Mouse (Mus musculus): ENCODE data around the gene Sertad2. TPM values are rescaled to one million over a fixed set of nuclear protein-coding genes. Genes with fewer than 3 reads are reported as not detected.

The Sertad2 gene
- total and polyA plus RNA-seq, 3 experiments: 16.1 to 20.2 (median 17.7) TPM

DNA sequence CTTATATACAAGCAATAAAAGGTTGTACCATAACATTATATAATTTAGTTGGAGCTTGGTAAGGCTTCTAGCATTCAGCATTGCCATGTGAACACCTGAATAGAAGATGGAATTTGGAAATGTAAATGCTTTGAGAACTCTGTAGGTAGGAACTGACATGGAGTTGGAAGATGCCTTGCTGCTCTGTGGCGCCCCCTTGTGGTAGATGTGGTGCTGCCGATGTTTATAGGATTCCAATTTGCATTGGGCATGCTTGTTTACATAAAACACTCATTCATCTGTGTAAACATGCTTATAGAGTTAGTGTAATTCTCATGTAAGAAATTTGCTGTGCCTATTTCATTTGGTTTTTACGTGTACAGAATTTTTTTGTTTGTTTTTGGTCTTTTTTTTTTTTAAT lies 95.8 kb downstream of the Sertad2 start:
- WGBS: 29% methylated on average over 3 of the region's 3 CpGs
- H3K4me3 ChIP-seq: no peak overlapping the region
- peak; percentile 70 to 83 for DNase-seq
- TF ChIP-seq CTCF (IDR thresholded peaks at IDR 0.05): peak; percentile 97
- no peak for TF ChIP-seq POLR2A (IDR thresholded peaks at IDR 0.05; ENCODE audit: insufficient read depth, low read depth, low read length)
- 0 out of 2 replicates have a peak, but pooled peaks have one; percentile 39 for TF ChIP-seq EP300 (IDR thresholded peaks at IDR 0.05; ENCODE audit: insufficient read depth, low read depth, low read length)
- peaks cover 8% of the 10 kb centered on the region for H3K36me3 ChIP-seq (ENCODE audit: control insufficient read depth, insufficient read depth, low read length)
- no peak overlapping the region for H3K27ac ChIP-seq
- H3K9ac ChIP-seq (ENCODE audit: low read depth, low read length): no peak overlapping the region
- peaks cover 8% of the 10 kb centered on the region for H3K79me2 ChIP-seq (replicated peaks; ENCODE audit: control insufficient read depth, insufficient read depth, low read length)
- peaks cover 3% of the 10 kb centered on the region for H3K4me1 ChIP-seq (ENCODE audit: control insufficient read depth, insufficient read depth, low read length)
- no peaks in the 10 kb centered on the region for H3K27me3 ChIP-seq (ENCODE audit: control insufficient read depth, insufficient read depth, low read length)
- intact Hi-C loops (cut with DNase I): loop anchor here (1.0 to 2.0 kb wide), 4 partner anchors 44 to 184 kb away; partner anchors contain the start of gene Sertad2

DNA sequence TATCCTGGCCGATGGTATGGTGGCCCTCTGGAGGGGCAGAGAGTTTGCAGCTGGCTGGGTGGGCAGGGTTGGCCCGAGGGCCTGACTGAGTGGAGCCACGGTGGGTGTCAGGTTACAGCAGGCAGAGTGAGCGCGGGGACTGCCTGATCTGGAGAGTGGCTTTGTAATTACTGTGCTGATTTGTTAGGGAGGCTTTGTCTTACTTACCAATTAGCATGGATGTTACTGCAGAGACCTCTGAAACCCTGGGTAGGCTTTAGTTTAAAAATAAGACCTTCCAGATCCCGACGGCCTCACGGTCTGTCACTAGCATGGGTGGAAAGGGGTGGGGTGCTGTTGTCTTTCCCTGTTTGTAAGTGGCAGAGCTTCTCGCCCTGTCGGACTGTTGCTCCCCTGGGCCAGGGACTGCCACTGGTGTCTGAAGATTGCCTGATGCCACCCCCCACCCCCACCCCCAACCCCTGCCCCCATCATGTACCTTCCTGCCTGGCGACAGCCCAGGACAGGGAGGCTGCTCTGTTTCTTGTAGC lies 96.9 kb downstream of the Sertad2 start:
- peaks cover 3% of the 10 kb centered on the region for H3K36me3 ChIP-seq (ENCODE audit: control insufficient read depth, insufficient read depth, low read length)
- peaks cover 10% of the 10 kb centered on the region for H3K79me2 ChIP-seq (replicated peaks; ENCODE audit: control insufficient read depth, insufficient read depth, low read length)
- peaks cover 7% of the 10 kb centered on the region for H3K4me1 ChIP-seq (ENCODE audit: control insufficient read depth, insufficient read depth, low read length)
- WGBS: 10% methylated on average over 11 of the region's 11 CpGs
- H3K27me3 ChIP-seq (ENCODE audit: control insufficient read depth, insufficient read depth, low read length): no peaks in the 10 kb centered on the region
- intact Hi-C loops (cut with DNase I): loop anchor here (1.0 to 2.0 kb wide), 4 partner anchors 45 to 185 kb away; partner anchors contain the start of gene Sertad2
- peak overlapping the region; percentile 44 for H3K27ac ChIP-seq
- DNase-seq: peak; percentile 50 to 51
- peak overlapping the region; percentile 34; the same call in 1 of the 2 replicates for H3K9ac ChIP-seq (ENCODE audit: low read depth, low read length)
- H3K4me3 ChIP-seq: peak overlapping the region; percentile 24; the same call in 1 of the 2 replicates
- no peak for TF ChIP-seq POLR2A (IDR thresholded peaks at IDR 0.05; ENCODE audit: insufficient read depth, low read depth, low read length)
- TF ChIP-seq EP300 (IDR thresholded peaks at IDR 0.05; ENCODE audit: insufficient read depth, low read depth, low read length): no peak
- TF ChIP-seq CTCF (IDR thresholded peaks at IDR 0.05): no peak

DNA sequence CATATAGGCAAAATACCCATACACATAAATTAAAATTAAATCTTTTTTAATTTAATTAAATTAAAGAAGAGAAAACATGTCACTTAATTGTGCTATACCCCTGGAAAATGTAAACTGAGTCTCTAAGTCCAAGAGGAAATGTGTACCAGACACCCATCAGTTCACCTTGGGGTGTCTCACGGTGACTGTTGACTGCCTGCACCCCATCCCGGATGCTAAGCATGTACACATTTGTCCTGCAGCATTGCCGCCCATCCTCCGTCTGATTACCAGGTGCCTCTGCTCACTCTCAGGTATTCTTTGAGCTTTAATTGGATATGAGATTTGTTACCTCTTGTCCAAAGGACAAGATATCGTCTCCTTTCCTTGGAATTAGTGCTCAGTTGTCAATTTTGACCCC lies 99.3 kb downstream of the Sertad2 start:
- H3K27ac ChIP-seq: no peak overlapping the region
- peaks cover 10% of the 10 kb centered on the region for H3K4me1 ChIP-seq (ENCODE audit: control insufficient read depth, insufficient read depth, low read length)
- intact Hi-C loops (cut with DNase I): no loop called here
- TF ChIP-seq EP300 (IDR thresholded peaks at IDR 0.05; ENCODE audit: insufficient read depth, low read depth, low read length): no peak
- TF ChIP-seq POLR2A (IDR thresholded peaks at IDR 0.05; ENCODE audit: insufficient read depth, low read depth, low read length): no peak
- TF ChIP-seq CTCF (IDR thresholded peaks at IDR 0.05): no peak
- DNase-seq: no peak
- H3K27me3 ChIP-seq (ENCODE audit: control insufficient read depth, insufficient read depth, low read length): no peaks in the 10 kb centered on the region
- no peak overlapping the region for H3K9ac ChIP-seq (ENCODE audit: low read depth, low read length)
- H3K79me2 ChIP-seq (replicated peaks; ENCODE audit: control insufficient read depth, insufficient read depth, low read length): peaks cover 8% of the 10 kb centered on the region
- no peak overlapping the region for H3K4me3 ChIP-seq
- WGBS: 95% methylated on average over 5 of the region's 5 CpGs
- H3K36me3 ChIP-seq (ENCODE audit: control insufficient read depth, insufficient read depth, low read length): peaks cover 3% of the 10 kb centered on the region

DNA sequence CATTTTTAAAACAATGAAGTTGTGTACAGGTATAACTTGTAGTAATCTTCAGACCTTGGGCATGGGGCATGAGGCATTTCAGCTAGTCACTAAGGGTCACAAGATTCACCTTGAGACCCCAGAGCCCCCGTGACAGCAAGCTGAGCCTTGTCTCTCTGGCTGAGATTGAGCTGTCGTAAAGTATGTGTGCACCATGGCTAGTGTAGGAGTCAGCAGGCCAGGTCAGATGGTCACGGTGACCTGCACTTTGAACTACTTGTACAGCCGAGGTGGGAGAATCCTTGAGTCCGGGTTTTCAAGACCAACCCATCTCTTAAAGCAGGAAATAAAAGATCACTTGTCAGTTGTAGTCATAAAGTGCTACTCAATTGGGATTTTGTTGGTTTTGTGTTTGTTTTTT lies 100.1 kb downstream of the Sertad2 start:
- intact Hi-C loops (cut with DNase I): no loop called here
- WGBS: 89% methylated on average over 5 of the region's 5 CpGs
- H3K27ac ChIP-seq: no peak overlapping the region
- peaks cover 10% of the 10 kb centered on the region for H3K4me1 ChIP-seq (ENCODE audit: control insufficient read depth, insufficient read depth, low read length)
- DNase-seq: no peak
- H3K9ac ChIP-seq (ENCODE audit: low read depth, low read length): no peak overlapping the region
- no peak overlapping the region for H3K4me3 ChIP-seq
- TF ChIP-seq CTCF (IDR thresholded peaks at IDR 0.05): no peak
- TF ChIP-seq POLR2A (IDR thresholded peaks at IDR 0.05; ENCODE audit: insufficient read depth, low read depth, low read length): no peak
- TF ChIP-seq EP300 (IDR thresholded peaks at IDR 0.05; ENCODE audit: insufficient read depth, low read depth, low read length): no peak
- H3K36me3 ChIP-seq (ENCODE audit: control insufficient read depth, insufficient read depth, low read length): peaks cover 3% of the 10 kb centered on the region
- peaks cover 8% of the 10 kb centered on the region for H3K79me2 ChIP-seq (replicated peaks; ENCODE audit: control insufficient read depth, insufficient read depth, low read length)
- H3K27me3 ChIP-seq (ENCODE audit: control insufficient read depth, insufficient read depth, low read length): no peaks in the 10 kb centered on the region

DNA sequence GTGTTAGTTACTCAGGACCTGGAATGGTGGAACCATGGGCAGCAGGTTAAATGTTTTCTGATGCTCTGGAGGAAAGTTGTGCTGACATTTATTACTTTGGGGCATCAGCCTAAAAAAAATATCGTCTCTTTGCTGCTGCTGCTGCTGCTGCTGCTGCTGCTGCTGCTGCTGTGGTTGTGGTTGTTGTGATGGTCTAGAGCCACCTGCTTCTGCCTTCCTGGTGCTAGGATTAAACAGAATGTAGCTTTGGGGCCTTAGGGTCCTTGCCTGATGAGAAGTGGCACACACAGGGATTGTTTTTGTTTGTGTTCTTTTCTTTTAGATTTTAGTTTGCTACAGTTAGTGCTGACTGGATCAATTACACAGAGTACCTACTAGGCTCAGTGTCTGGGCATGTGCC lies 101.1 kb downstream of the Sertad2 start:
- peaks cover 8% of the 10 kb centered on the region for H3K79me2 ChIP-seq (replicated peaks; ENCODE audit: control insufficient read depth, insufficient read depth, low read length)
- H3K4me1 ChIP-seq (ENCODE audit: control insufficient read depth, insufficient read depth, low read length): peaks cover 10% of the 10 kb centered on the region
- TF ChIP-seq POLR2A (IDR thresholded peaks at IDR 0.05; ENCODE audit: insufficient read depth, low read depth, low read length) (no peak), EP300 (IDR thresholded peaks at IDR 0.05; ENCODE audit: insufficient read depth, low read depth, low read length) (no peak), CTCF (IDR thresholded peaks at IDR 0.05) (no peak)
- WGBS: 87% methylated on average over 1 of the region's 1 CpGs
- intact Hi-C loops (cut with DNase I): no loop called here
- no peak overlapping the region for H3K9ac ChIP-seq (ENCODE audit: low read depth, low read length)
- H3K27me3 ChIP-seq (ENCODE audit: control insufficient read depth, insufficient read depth, low read length): no peaks in the 10 kb centered on the region
- H3K36me3 ChIP-seq (ENCODE audit: control insufficient read depth, insufficient read depth, low read length): peaks cover 2% of the 10 kb centered on the region
- H3K4me3 ChIP-seq: no peak overlapping the region
- no peak overlapping the region for H3K27ac ChIP-seq
- no peak for DNase-seq

DNA sequence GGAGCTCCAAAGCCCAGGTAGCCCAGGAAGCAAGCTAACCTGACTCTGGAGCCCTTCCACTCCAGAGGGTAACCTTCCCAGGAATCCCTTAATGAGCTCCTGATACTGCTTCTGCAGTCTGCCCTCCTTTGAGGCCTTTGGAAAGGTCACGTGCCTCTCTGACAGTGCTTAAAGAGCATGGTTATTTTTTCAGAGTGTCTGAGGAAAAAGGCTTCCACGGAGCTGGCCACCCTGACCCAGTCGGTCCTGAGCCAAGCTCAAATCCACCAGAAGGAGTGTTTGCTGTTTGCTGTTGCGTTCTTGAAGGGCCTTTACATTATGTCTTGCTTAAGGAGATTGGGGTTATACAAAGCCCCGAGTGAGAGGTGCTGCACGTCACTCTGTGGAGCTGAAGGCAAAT lies 101.8 kb downstream of the Sertad2 start:
- intact Hi-C loops (cut with DNase I): no loop called here
- no peaks in the 10 kb centered on the region for H3K36me3 ChIP-seq (ENCODE audit: control insufficient read depth, insufficient read depth, low read length)
- no peaks in the 10 kb centered on the region for H3K27me3 ChIP-seq (ENCODE audit: control insufficient read depth, insufficient read depth, low read length)
- no peak for DNase-seq
- H3K4me1 ChIP-seq (ENCODE audit: control insufficient read depth, insufficient read depth, low read length): peaks cover 10% of the 10 kb centered on the region
- H3K79me2 ChIP-seq (replicated peaks; ENCODE audit: control insufficient read depth, insufficient read depth, low read length): peaks cover 10% of the 10 kb centered on the region
- no peak overlapping the region for H3K9ac ChIP-seq (ENCODE audit: low read depth, low read length)
- no peak overlapping the region for H3K4me3 ChIP-seq
- WGBS: 58% methylated on average over 6 of the region's 6 CpGs
- TF ChIP-seq CTCF (IDR thresholded peaks at IDR 0.05) (no peak), EP300 (IDR thresholded peaks at IDR 0.05; ENCODE audit: insufficient read depth, low read depth, low read length) (no peak), POLR2A (IDR thresholded peaks at IDR 0.05; ENCODE audit: insufficient read depth, low read depth, low read length) (no peak)
- no peak overlapping the region for H3K27ac ChIP-seq
